Mouse (Mus musculus): ENCODE results near the gene Arhgap25. TPM values are rescaled to one million over a fixed set of nuclear protein-coding genes. Genes with fewer than 3 reads are reported as not detected.

Gene Arhgap25
- total and polyA plus RNA-seq, 2 experiments, result 0.40 to 1.6 TPM

DNA sequence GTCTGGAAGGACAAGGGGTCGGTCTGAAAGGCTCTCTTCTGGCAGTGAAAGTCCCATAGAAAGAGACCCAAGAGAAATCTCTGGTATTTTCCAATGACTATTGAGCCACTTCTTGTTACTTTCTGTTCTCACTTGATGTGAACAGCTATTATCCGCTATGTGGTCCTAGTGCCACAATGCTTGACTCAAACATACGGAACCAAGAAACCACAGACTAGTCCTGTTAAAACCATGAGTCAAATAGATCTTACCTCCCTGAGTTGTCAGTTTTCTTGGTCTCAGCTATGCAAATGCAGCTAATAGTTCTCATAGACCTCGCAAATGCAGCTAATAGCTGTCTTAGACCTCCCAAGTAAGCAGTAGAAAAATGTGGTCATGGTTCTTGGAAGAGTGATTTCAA, 85.8 kb downstream of the Arhgap25 start:
- no peak for TF ChIP-seq POLR2A (IDR thresholded peaks at IDR 0.05; ENCODE audit: extremely low read depth, insufficient read depth, low read length)
- TF ChIP-seq CTCF (IDR thresholded peaks at IDR 0.05; ENCODE audit: low read depth, low read length), result no peak

DNA sequence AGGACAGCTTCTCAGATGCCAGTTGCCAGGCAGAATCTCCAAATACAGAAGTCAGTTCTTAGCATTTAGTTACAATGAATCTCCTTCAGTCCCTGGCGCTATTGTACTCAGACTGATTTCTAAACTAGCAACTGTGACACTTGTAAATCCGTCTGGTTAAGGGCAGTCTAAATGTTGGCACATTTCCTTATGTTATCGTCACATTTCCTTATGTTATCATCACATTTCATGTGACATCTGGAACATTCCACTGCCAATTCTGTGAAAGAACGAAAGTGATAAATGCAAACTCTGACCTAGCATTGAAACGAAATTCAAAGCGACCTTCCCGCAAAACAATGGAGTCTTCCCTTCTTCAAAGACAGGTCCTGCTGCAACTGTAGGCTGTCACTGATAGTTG, 87.8 kb downstream of the Arhgap25 start:
- TF ChIP-seq CTCF (IDR thresholded peaks at IDR 0.05; ENCODE audit: low read depth, low read length) (no peak), POLR2A (IDR thresholded peaks at IDR 0.05; ENCODE audit: extremely low read depth, insufficient read depth, low read length) (no peak)
- no peaks in the 10 kb centered on the region for H3K79me2 ChIP-seq (ENCODE audit: control insufficient read depth, insufficient read depth, low read length)
- no peaks in the 10 kb centered on the region for H3K36me3 ChIP-seq (ENCODE audit: control insufficient read depth, insufficient read depth, low read length)
- H3K27ac ChIP-seq (replicated peaks; ENCODE audit: insufficient read depth, low read depth, low read length), result no peak overlapping the region
- 57% methylated on average over 7 of the region's 7 CpGs for WGBS
- no peak overlapping the region for H3K9ac ChIP-seq (ENCODE audit: low read depth, low read length)
- peaks cover 2% of the 10 kb centered on the region; the same call in 1 of the 2 replicates for H3K4me1 ChIP-seq (ENCODE audit: control insufficient read depth, insufficient read depth, low read length)
- H3K27me3 ChIP-seq (ENCODE audit: control insufficient read depth, insufficient read depth, low read length), result no peaks in the 10 kb centered on the region; the same call in 1 of the 2 replicates
- no peak overlapping the region for H3K4me3 ChIP-seq (ENCODE audit: insufficient read depth, low read depth, low read length)
- DNase-seq (ENCODE audit: extremely low read depth, low read depth, low spot score), result no peak

More for the DNA sequence above, 85.8 kb downstream of the Arhgap25 start:
- WGBS, result 83% methylated on average over 4 of the region's 4 CpGs
- H3K27me3 ChIP-seq (ENCODE audit: control insufficient read depth, insufficient read depth, low read length), result no peaks in the 10 kb centered on the region; the same call in 1 of the 2 replicates
- H3K36me3 ChIP-seq (ENCODE audit: control insufficient read depth, insufficient read depth, low read length), result no peaks in the 10 kb centered on the region
- no peak overlapping the region for H3K27ac ChIP-seq (replicated peaks; ENCODE audit: insufficient read depth, low read depth, low read length)
- no peak for DNase-seq (ENCODE audit: extremely low read depth, low read depth, low spot score)
- H3K4me1 ChIP-seq (ENCODE audit: control insufficient read depth, insufficient read depth, low read length), result no peaks in the 10 kb centered on the region
- no peak overlapping the region for H3K9ac ChIP-seq (ENCODE audit: low read depth, low read length)
- no peak overlapping the region for H3K4me3 ChIP-seq (ENCODE audit: insufficient read depth, low read depth, low read length)
- H3K79me2 ChIP-seq (ENCODE audit: control insufficient read depth, insufficient read depth, low read length), result no peaks in the 10 kb centered on the region

DNA sequence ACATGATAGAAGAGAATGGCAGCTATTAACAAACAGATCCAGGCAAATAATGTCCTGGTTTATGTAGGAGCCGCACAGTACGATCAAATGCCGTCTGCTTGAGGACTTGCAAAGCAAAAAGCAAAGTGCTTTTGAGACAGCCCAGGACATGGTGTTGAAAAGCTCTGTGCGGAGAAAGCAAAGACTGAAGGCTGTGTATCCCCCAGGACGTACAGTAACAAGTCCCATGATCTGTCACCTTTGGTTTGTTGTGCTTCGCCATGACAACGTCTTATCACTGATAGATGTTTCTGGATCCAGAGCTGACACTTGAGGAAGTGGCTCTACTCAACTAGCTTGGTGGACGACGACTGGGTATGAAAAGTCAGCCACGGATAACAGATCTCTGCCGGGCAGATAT, 89.8 kb downstream of the Arhgap25 start:
- Histone ChIP-seq H3K36me3 (ENCODE audit: control insufficient read depth, insufficient read depth, low read length) (no peaks in the 10 kb centered on the region), H3K4me1 (ENCODE audit: control insufficient read depth, insufficient read depth, low read length) (peaks cover 2% of the 10 kb centered on the region; the same call in 1 of the 2 replicates), H3K4me3 (ENCODE audit: insufficient read depth, low read depth, low read length) (no peak overlapping the region), H3K79me2 (ENCODE audit: control insufficient read depth, insufficient read depth, low read length) (no peaks in the 10 kb centered on the region), H3K27ac (replicated peaks; ENCODE audit: insufficient read depth, low read depth, low read length) (no peak overlapping the region), H3K9ac (ENCODE audit: low read depth, low read length) (no peak overlapping the region), H3K27me3 (ENCODE audit: control insufficient read depth, insufficient read depth, low read length) (no peaks in the 10 kb centered on the region; the same call in 1 of the 2 replicates)
- no peak for TF ChIP-seq CTCF (IDR thresholded peaks at IDR 0.05; ENCODE audit: low read depth, low read length)
- TF ChIP-seq POLR2A (IDR thresholded peaks at IDR 0.05; ENCODE audit: extremely low read depth, insufficient read depth, low read length), result no peak
- 84% methylated on average over 11 of the region's 11 CpGs for WGBS
- DNase-seq (ENCODE audit: extremely low read depth, low read depth, low spot score), result no peak

DNA sequence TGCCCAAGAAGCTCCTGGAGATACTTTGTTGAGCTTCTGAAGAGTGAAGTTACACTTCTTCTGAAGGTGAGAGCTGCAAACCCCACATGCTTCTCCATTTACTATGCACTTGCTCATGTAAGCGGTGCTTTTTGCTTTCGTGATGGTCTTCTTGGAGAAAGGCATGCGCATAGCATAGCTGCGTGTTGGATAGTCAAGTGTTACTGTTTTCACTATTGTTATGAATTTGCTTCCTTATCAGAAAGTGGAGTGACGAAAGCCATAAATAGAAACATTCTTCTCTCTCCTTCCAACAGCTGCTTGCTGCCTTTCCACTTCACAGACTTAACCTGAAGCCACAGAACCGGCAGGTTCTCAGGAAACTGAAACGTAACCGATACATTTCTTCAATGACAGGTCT, 96.3 kb downstream of the Arhgap25 start:
- WGBS, result 82% methylated on average over 8 of the region's 8 CpGs
- no peaks in the 10 kb centered on the region for H3K36me3 ChIP-seq (ENCODE audit: control insufficient read depth, insufficient read depth, low read length)
- H3K27ac ChIP-seq (replicated peaks; ENCODE audit: insufficient read depth, low read depth, low read length), result no peak overlapping the region
- H3K4me1 ChIP-seq (ENCODE audit: control insufficient read depth, insufficient read depth, low read length), result peaks cover 2% of the 10 kb centered on the region; the same call in 1 of the 2 replicates
- no peak for DNase-seq (ENCODE audit: extremely low read depth, low read depth, low spot score)
- H3K79me2 ChIP-seq (ENCODE audit: control insufficient read depth, insufficient read depth, low read length), result no peaks in the 10 kb centered on the region
- no peak overlapping the region for H3K9ac ChIP-seq (ENCODE audit: low read depth, low read length)
- TF ChIP-seq POLR2A (IDR thresholded peaks at IDR 0.05; ENCODE audit: extremely low read depth, insufficient read depth, low read length) (no peak), CTCF (IDR thresholded peaks at IDR 0.05; ENCODE audit: low read depth, low read length) (no peak)
- H3K4me3 ChIP-seq (ENCODE audit: insufficient read depth, low read depth, low read length), result no peak overlapping the region
- no peaks in the 10 kb centered on the region for H3K27me3 ChIP-seq (ENCODE audit: control insufficient read depth, insufficient read depth, low read length)

DNA sequence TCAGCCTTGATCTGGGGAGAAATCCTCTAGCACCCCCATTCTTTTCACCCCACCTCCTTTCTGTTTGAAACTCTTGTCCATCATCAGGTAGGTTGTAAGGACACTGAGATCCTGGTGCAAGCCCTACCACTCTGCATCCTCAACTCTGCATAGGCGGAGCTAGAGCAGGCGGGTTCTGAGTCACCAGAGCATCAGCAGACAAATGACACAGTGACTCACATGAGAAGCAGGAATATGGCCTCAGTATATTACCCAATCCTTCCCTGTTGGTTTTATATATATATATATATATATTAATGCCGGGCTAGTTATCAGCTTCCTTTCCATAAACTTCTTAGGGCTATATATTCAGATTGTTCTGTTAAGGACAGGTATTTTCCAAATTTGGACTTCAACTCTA, 97.3 kb downstream of the Arhgap25 start:
- TF ChIP-seq CTCF (IDR thresholded peaks at IDR 0.05; ENCODE audit: low read depth, low read length) (no peak), POLR2A (IDR thresholded peaks at IDR 0.05; ENCODE audit: extremely low read depth, insufficient read depth, low read length) (no peak)
- Histone ChIP-seq H3K79me2 (ENCODE audit: control insufficient read depth, insufficient read depth, low read length) (no peaks in the 10 kb centered on the region), H3K36me3 (ENCODE audit: control insufficient read depth, insufficient read depth, low read length) (no peaks in the 10 kb centered on the region), H3K9ac (ENCODE audit: low read depth, low read length) (no peak overlapping the region), H3K27ac (replicated peaks; ENCODE audit: insufficient read depth, low read depth, low read length) (no peak overlapping the region), H3K27me3 (ENCODE audit: control insufficient read depth, insufficient read depth, low read length) (no peaks in the 10 kb centered on the region), H3K4me3 (ENCODE audit: insufficient read depth, low read depth, low read length) (no peak overlapping the region), H3K4me1 (ENCODE audit: control insufficient read depth, insufficient read depth, low read length) (0 out of 2 replicates have a peak, but pooled peaks cover under 1% of the 10 kb centered on the region)
- DNase-seq (ENCODE audit: extremely low read depth, low read depth, low spot score), result no peak
- 88% methylated on average over 3 of the region's 3 CpGs for WGBS

DNA sequence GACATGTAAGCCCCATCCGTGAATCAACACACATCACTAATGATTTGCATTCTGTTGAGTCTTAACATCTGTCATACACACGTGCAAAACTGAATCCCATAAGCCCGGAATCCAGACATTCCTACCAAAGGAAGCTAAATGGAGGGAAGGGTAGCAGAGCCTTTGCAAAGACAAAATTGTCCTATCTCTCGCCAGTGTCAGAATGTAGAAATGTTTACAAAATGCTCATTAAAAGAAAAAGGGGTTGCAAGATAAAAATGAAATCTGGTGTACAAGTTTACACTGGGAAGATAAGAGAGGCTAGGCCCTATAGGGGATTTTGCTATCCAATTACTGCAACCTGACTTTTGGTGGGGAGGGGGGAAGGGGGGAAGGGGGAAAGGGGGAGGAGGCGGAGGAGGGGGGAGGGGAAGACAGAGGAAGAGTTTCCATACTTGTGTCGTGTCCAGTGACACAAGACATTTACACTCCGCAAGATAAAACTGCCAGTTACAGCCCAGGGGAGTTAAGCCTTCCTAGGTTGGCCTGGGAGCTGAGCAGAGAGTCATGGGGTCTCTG, 104.5 kb downstream of the Arhgap25 start, which contains the start of gene Bmp10:
Gene Bmp10, plus strand, starts transcription at position 508 of the 558 bp plus-strand sequence.
- peak; percentile 52 for DNase-seq (ENCODE audit: extremely low read depth, low read depth, low spot score)
- H3K9ac ChIP-seq (ENCODE audit: low read depth, low read length), result peak within 1 kb of the TSS; percentile 34
- 75% methylated on average over 7 of the region's 7 CpGs for WGBS

More for the DNA sequence above, 104.5 kb downstream of the Arhgap25 start, which contains the start of gene Bmp10:
- TF ChIP-seq POLR2A (IDR thresholded peaks at IDR 0.05; ENCODE audit: extremely low read depth, insufficient read depth, low read length) (no peak), CTCF (IDR thresholded peaks at IDR 0.05; ENCODE audit: low read depth, low read length) (no peak)
- Histone ChIP-seq H3K4me3 (ENCODE audit: insufficient read depth, low read depth, low read length) (peak within 1 kb of the TSS; percentile 50), H3K4me1 (ENCODE audit: control insufficient read depth, insufficient read depth, low read length) (0 out of 2 replicates have a peak, but pooled peaks cover 2% of the 10 kb centered on the region), H3K79me2 (ENCODE audit: control insufficient read depth, insufficient read depth, low read length) (no peaks in the 10 kb centered on the region), H3K36me3 (ENCODE audit: control insufficient read depth, insufficient read depth, low read length) (no peaks in the 10 kb centered on the region), H3K27me3 (ENCODE audit: control insufficient read depth, insufficient read depth, low read length) (no peaks in the 10 kb centered on the region), H3K27ac (replicated peaks; ENCODE audit: insufficient read depth, low read depth, low read length) (peak within 1 kb of the TSS; percentile 46)
